Mouse (Mus musculus) stomach, postnatal 0 days (tissue): Measurements from ENCODE around the gene Tpk1.

Experiments used
- CTCF ChIP-seq: IDR thresholded peaks from 2 replicates; pipeline ENCODE4 v1.5.1; 2016; ENCODE audit warnings: antibody characterized with exemption, low read depth, mild to moderate bottlenecking, moderate library complexity
- EP300 ChIP-seq: optimal IDR thresholded peaks from 2 replicates; pipeline ENCODE3; 2016; ENCODE audit warnings: antibody characterized with exemption

DNA sequence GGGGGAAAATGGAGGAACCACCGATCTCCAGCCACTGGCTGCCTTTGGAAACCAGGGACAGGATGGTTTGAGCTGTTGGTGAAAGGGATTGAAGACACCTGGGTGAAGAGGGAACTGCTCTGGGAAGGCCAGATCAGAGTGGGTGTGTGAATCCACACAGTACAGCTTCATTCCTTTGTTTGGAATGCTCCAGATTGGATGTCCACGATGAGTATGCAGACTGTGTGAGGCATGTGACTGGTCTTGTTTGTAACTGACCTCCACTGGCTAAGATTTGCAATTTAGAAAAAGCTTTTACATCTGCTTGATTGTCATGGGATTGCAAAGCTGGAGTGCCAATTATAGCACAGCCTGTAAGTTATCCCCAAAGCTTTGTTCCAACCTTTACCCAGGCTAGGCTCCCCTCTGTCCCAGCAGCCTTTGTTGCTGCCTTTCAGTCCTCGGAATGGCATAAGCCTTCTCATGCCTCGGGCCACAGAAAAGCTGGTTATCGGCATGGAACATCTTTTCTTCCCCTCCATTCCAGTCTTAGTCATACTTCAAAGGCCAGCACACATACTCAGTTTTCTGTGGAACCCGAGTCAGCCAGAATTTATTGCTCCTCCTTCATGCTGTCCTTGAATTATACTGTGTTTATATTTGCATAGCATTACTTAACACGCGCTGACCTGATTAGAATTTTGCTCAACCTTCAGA lies 353.0 kb downstream of the Tpk1 start:
- TF ChIP-seq EP300 (no peak), CTCF (no peak)
